Mouse (Mus musculus): ENCODE measurements around the gene Gm28374.
"Not testable (repeated sequence)": the region's sequence is repeated elsewhere in the genome, so short reads cannot be mapped to it uniquely, and the experiment has no call there.

Gene Gm28374

GRCm38 (mm10) chr19:6082156-6082555 lies at the start of gene Gm28374:
TSS of gene Gm28374 (minus strand) at chr19:6082256.
- no peak for DNase-seq (ENCODE audit: low spot score)

DNA sequence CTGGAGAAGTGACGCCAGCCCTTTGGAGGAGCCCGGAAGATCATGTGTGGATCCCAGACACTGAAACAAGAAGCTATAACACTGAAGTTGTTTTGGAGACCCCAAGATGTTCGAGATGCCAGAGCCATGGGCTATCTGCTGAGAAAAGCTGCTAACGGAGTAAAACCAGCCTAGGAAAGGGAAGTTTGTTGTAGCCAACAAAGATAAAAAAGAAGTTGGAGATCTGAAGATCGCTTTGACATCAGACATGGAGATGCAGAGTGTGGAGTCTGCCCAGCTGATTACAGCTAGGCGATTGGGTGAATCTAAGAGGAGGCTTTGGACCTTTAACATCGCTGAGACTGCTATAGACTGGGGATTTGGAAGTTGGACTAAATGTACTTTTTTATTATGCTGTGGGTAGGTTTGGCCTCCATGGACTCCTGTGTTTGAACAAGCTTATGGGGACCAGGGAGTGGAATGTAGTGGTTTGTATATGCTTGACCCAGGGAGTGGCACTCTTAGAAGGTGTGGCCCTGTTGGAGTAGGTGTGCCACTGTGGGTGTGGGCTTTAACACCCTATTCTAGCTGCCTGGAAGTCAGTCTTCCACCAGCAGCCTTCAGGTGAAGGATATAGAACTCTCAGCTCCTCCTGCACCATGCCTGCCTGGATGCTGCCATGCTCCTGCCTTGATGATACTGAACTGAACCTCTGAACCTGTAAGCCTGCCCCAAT lies 48.5 kb upstream of the Gm28374 start:
- not testable (repeated sequence) for DNase-seq (ENCODE audit: low spot score)

DNA sequence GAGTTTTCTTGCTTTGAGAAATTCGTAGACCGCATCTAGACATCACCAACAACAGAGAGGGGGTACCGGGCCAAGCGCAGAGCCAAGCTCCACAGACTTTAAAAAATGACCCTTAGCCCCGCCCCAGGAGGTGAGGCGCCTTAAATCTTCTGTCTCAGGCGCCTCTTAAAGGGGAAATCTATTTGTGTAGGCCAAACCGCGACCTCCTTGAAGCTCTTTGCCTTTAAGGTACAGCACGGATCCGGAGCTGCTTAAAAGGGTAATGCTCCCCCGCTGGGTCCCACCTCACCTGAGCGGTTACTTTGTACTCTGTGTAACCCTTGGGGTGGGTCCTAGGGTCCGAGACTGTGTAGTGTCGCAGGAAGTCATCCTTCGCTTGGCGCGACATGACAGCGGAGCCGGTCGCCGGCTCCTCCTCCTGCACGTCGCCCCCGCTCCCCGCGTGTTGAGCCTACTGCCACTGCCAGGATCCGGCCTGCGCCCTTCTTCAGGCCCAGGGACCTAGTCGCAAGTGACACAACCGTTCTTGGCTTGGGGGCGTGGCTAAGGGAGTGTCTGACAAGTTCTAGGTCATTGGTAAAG lies 45.8 kb upstream of the Gm28374 start, which contains the start of gene Snx15:
Snx15 (minus strand) TSS at position 545 of the 582 bp plus-strand sequence.
- DNase-seq (ENCODE audit: low spot score) = peak; percentile 96

DNA sequence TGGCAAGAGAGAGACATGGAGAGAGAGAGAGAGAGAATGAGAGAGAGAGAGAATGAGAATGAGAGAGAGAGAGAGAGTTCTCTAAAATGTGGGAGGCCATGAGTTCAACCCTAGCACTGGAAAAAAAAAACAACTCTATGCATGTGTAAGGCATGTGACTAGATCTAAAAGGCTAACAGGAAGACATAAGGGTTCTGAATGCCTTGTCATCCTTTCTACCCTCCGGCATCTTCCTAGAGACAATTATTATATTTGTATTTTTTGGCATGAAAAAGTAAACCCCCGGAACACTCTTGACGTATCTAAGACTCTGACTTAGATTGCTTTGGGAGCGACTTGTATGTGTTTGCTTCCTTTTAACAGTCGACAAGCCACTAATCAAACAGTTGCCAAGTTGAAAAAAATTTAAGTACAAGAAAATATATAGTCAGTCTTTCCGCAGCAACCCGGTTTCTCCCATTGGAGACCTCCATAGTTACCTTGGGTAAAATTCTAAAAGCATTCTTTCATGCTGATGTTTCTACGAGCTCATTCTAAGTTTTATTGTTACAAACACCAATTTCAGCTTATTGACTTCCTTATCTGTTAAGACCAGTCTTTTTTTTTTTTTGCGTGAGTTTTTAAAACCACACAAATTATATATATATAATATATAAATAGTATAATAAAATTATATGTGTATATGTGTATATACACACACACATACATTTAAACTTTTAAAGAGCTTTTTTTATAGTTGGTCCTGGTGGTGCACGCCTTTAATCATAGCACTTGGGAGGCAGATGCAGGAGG lies 44.9 kb upstream of the Gm28374 start:
- DNase-seq (ENCODE audit: low spot score) = no peak

GRCm38 (mm10) chr19:6126289-6126688 lies 44.2 kb upstream of the Gm28374 start:
- DNase-seq (ENCODE audit: low spot score) = no peak

DNA sequence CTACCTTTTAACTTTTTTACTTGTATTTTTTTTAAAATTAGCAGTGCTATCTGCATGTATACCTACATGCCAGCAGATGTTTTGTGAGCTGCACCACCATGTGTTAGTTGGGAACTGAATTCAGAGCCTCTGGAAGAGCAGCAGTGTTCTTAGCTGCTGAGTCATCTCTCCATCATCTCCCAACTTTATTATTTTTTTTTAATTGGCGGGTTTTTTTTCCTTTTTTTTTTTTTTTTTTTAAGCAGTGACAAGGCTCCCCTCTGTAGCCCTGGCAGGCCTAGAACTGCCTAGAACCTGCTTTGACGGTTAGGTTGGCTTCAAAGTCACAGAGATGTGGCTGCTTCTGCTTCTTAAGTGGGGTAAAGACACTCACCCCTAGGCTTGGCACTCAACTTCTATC lies 42.8 kb upstream of the Gm28374 start:
- DNase-seq (ENCODE audit: low spot score) = no peak

DNA sequence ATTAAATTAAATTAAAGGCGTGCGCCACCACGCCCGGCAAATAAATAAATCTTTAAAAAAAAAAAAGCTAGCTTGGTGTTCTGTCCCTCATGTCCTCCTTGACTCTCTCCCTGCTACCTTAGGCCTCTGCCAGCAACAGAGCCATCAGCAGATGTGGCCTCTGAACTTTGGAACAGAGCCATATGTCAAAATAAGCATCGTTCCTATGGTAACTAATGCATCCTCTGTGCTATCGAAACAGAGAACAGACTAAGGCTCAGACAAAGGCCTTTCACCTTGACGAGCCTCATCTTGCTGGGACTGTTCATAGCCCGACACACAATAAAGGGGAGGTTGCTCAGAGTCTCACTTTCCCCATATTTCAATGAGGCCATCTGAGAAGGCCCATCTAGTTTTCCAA lies 41.3 kb upstream of the Gm28374 start:
- no peak for DNase-seq (ENCODE audit: low spot score)

GRCm38 (mm10) chr19:6121761-6122160 lies 39.7 kb upstream of the Gm28374 start:
- DNase-seq (ENCODE audit: low spot score) = no peak

- no peak for DNase-seq (ENCODE audit: low spot score)
Measured at GRCm38 (mm10) chr19:6118677-6119185, 36.7 kb upstream of the Gm28374 start.

DNA sequence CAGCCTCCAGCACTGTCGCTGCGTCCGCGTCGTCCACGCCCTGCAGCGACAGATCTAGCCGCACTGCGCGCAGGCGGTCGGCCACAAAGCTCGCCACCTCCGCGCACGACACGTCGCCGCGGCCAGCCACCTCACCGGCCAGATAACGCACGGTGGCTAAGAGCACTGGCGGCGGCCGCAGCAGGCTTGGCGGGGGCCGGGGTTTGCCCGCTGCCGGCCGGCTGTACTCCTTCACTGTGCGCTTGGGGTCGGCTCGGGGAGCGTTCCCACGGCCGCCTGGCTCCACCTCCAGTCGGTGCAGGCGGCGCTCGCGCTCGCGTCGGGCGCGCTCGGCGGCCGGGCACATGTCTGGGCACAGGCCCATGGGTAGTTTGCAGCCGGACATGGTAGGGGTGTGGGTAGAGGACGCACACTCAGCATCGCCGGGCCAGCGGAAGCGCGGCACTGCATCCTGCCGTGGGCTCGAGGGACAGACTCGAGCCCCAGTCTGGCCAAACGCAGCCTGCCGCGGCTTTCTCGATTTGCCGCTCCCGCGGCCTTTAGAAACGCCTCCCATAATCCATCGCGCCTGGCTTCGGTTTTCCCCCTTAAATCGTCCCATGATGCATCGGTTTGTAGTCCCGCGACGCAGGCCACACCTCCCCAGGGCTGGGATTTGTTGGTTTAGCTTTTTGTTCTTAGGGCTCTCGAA lies 36.1 kb upstream of the Gm28374 start, which contains the start of gene Sac3d1:
Sac3d1 (minus strand) TSS at position 665 of the 691 bp plus-strand sequence.
- DNase-seq (ENCODE audit: low spot score) = peak; percentile 84

DNA sequence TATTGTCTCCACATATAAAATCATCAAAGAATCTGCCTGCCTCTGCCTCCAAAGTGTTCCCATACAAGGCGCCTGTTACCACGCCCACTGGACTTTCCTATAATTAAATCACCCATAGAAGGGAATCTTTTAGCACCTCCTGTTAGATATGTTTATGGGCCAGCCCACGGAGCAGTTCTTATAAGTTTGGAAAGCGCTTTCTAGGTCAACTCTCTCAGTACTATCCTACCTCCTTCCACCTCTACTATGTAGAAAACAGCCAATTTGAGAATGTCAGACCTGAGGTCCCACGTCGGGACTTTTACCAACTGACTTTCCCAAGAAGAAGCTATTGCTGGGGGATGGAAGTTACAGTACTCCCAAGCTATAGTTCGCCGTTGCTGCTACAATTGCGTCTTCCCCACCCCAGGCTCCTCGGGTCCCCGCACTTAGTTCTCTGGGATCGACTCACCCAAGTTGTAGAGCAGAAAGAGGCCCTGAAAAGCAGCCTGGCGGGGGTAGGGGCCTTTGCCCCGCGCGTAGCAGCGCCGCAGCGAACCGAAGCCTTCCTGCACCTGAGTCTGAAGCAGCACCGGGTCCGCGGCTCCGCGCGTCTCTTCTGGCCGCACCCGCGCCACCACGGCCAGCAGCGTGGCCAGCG lies 35.4 kb upstream of the Gm28374 start:
- no peak for DNase-seq (ENCODE audit: low spot score)

DNA sequence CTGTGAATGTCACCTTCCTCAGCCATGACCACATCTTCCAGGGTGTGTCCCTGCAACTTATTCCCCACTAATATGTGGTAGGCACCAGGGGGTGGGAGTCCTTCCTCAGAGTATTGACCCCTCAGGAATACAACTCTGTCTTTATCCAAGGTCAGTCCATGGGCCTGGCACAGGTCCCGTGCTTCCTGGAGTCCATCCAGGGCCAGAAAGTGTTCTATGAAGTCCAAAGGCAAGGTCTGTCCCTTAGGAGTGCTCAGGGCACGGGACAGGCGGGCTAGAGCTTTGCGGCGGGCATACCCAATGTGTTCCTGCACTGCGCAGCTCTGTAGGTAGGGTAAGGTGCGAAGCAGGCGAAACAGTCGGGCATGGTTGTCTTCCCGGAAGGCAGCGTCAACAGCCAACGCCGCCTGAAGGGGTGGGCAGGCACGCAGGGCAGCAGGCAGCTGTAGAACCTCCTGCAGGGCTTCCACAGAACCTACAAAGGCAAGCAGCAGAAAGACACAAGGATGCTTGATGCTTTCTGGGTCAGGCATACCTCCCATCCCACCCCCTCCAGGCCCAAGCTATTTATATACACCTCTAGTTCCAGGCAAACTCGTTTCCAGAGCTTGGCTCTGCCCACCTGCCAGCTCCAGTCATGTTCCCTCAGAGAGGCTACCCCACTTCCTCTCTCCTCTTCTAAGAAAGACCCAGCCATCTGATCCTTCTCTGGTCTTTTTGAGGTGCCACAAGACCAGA lies 34.2 kb upstream of the Gm28374 start:
- no peak for DNase-seq (ENCODE audit: low spot score)

GRCm38 (mm10) chr19:6113116-6113515 lies 31.1 kb upstream of the Gm28374 start:
- no peak for DNase-seq (ENCODE audit: low spot score)

DNA sequence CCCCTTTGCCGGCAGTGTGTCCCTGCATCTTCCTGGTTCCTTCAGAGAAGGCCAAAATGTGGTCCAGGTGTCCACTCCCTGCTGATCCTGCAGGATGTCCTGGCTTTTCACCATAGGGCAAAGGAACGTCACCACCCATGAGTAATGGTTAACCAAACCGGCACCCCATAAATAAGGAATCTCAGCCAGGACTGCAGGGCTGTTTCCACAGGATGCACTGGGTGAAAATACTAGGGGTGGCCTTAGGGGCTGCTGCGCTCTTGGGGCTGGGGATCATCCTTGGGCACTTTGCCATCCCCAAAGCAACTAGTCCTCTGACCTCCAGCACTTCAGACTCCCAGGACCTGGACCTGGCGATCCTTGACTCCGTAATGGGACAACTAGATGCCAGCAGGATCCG lies 23.5 kb upstream of the Gm28374 start, which contains the start of gene Naaladl1:
Naaladl1 (plus strand) TSS at position 197 of the 400 bp plus-strand sequence.
- DNase-seq (ENCODE audit: low spot score) = no peak

DNA sequence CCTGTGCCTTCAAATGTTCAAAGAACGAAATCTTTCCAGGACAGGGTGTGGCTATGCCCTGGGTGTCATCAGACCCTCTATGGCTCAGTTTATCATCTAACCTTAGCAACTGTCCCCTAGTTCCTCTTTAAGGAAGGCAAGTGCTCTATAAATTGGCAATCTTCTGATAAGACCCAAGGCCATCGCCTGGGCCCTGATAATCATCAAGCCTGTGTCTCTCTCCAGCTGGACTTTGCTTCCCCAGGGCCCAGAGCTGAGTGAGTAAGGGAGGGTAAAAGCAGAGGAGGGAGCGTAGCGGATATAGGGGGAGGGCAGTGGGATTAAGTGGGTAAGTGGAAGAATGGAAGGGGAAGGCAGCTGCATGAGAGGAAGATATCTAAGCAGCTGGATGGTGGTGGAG lies 22.4 kb upstream of the Gm28374 start:
- no peak for DNase-seq (ENCODE audit: low spot score)

DNA sequence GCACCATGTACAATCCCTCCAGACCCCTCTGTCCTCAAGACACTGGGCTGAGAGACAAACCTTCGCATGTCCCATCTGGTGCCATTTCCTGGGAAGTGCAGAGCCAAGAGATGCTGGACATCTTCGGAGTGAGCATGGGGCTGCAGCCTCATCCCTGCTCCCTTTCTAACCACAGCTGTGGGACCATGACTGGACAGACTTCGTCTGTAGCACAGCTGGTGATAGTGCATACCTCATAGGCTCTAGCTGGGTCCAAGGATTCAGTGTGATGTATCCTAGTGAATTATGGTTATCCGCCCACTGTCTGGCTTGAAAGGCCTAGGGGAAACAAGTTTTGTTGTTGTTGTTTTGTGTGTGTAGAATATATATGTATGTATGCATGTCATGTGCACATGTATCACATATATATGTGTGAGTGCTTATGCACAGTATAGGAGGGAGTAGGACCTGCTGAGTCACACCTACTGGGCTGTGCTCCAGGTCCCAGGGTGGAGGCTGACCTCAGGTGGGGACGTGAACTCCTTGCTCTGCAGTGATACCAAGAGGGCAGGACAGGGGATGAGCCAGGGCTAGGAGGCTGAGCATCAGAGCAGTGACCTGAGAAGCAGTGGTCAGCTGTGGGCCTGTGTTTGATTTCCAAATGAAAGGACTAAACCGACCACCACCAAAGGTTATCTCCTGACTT lies 20.3 kb upstream of the Gm28374 start:
- DNase-seq (ENCODE audit: low spot score) = no peak

GRCm38 (mm10) chr19:6101186-6101585 lies 19.1 kb upstream of the Gm28374 start:
- no peak for DNase-seq (ENCODE audit: low spot score)

DNA sequence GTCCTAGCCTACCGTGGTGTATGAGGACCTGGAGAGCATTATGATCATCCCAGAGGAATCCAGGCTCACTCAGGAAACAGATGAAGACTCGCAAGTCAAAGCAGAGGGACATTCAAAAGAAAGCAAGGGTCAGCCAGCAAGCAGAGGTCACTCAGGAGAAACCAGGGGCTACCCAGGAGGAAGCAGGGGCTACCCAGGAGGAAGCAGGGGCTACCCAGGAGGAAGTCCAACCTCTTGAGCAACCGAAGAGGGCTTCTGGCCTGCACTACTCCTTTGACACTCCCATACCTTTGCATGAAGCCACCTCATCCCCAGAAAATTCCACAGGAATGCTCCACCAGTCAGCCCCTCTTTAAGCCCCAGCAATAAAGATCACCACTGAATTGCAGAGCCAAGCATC lies 15.8 kb upstream of the Gm28374 start:
- no peak for DNase-seq (ENCODE audit: low spot score)

GRCm38 (mm10) chr19:6094119-6094518 lies 12.1 kb upstream of the Gm28374 start, which contains the start of gene AC131692.1:
TSS of gene AC131692.1 (plus strand) at chr19:6094419.
- no peak for DNase-seq (ENCODE audit: low spot score)

- no peak for DNase-seq (ENCODE audit: low spot score)
Measured at GRCm38 (mm10) chr19:6088841-6089240, 6.8 kb upstream of the Gm28374 start.

Data from left cerebral cortex, adult 11 months (tissue).